Mouse (Mus musculus): ENCODE data around the gene Ofcc1. TPM values are rescaled to one million over a fixed set of nuclear protein-coding genes. Genes with fewer than 3 reads are reported as not detected.

Gene Ofcc1
- polyA plus RNA-seq, 1 experiment from 2014 or later, result not detected

DNA sequence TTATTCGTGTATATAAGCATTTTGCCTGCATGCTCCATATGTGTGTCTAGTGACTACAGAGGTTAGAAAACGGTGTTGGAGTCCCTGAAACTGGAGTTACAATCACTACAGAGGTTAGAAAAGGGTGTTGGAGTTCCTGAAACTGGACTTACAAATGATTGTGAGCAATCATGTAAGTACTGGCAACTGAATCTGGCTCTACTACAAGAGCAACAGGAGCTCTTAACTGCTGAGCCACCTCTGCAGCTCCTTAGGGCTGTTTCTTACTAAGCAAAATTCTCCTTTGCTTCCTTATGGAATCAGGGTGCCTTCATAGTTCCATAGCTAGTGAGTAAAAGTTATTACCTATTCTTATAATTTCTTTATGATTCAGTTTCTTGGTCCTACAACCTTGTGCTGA is 237.4 kb downstream of the Ofcc1 start:
- no peak for TF ChIP-seq CTCF (IDR thresholded peaks at IDR 0.05; ENCODE audit: low read depth)
- DNase-seq (ENCODE audit: low spot score) (no peak), ATAC-seq (replicated peaks; ENCODE audit: low FRiP score, low read depth) (no peak)
- Histone ChIP-seq H3K9ac (ENCODE audit: low read depth, low read length) (no peak overlapping the region), H3K9me3 (replicated peaks; ENCODE audit: low read length) (no peaks in the 10 kb centered on the region), H3K4me3 (replicated peaks; ENCODE audit: low read depth, low read length) (no peak overlapping the region), H3K36me3 (ENCODE audit: insufficient read depth, low read length) (no peaks in the 10 kb centered on the region), H3K27me3 (ENCODE audit: insufficient read depth, low read length) (no peaks in the 10 kb centered on the region), H3K4me1 (replicated peaks; ENCODE audit: insufficient read depth, low read length) (no peaks in the 10 kb centered on the region), H3K4me2 (ENCODE audit: low read length) (no peak overlapping the region), H3K27ac (no peak overlapping the region)
- 78% methylated on average over 2 of the region's 2 CpGs for WGBS

DNA sequence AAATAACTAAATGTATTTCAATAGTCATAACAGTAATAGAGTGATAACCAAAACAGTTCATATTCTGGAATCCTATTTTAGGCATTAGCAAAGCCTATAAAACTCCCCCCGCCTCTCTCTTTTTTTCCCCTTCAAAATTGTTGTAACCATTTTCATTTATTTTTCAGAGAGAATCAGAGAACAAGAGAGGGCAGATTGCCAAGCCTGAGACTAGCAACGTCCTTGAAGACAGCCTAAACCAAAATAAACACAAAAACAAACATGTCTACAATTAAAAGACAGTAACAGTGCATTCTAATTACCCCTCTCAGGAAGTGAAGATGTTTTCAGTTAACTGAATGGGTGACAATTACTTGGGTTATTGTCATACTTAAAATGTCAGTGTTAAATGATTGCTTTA is 248.9 kb downstream of the Ofcc1 start:
- Histone ChIP-seq H3K4me3 (replicated peaks; ENCODE audit: low read depth, low read length) (no peak overlapping the region), H3K36me3 (ENCODE audit: insufficient read depth, low read length) (no peaks in the 10 kb centered on the region), H3K27me3 (ENCODE audit: insufficient read depth, low read length) (no peaks in the 10 kb centered on the region), H3K4me2 (ENCODE audit: low read length) (no peak overlapping the region), H3K9me3 (replicated peaks; ENCODE audit: low read length) (no peaks in the 10 kb centered on the region), H3K4me1 (replicated peaks; ENCODE audit: insufficient read depth, low read length) (no peaks in the 10 kb centered on the region), H3K27ac (no peak overlapping the region), H3K9ac (ENCODE audit: low read depth, low read length) (no peak overlapping the region)
- WGBS, result 51% methylated on average over 2 of the region's 2 CpGs
- peak; percentile 64 for DNase-seq (ENCODE audit: low spot score)
- ATAC-seq (replicated peaks; ENCODE audit: low FRiP score, low read depth), result no peak
- TF ChIP-seq CTCF (IDR thresholded peaks at IDR 0.05; ENCODE audit: low read depth), result no peak

DNA sequence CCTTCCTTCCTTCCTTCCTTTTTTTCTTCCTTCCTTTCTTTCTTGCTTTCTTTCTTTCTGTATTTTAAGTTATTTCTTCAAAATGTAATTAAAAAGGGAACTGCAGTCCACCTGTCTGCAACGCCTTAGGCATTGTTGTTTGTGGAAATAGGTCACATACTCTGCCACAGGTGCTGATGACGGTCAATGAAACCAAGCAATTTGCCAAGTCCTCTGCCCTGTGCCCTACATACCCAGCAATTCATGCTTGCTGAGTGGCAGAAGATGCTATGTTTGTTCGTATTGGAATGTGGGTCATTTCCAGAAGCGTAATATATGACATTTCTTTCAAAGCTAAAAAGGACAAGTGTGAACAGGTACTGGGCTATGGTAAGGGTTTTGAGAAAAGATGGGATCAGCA is 285.0 kb downstream of the Ofcc1 start:
- no peaks in the 10 kb centered on the region for H3K4me1 ChIP-seq (replicated peaks; ENCODE audit: insufficient read depth, low read length)
- no peaks in the 10 kb centered on the region for H3K36me3 ChIP-seq (ENCODE audit: insufficient read depth, low read length)
- H3K9ac ChIP-seq (ENCODE audit: low read depth, low read length), result no peak overlapping the region
- WGBS, result 84% methylated on average over 4 of the region's 4 CpGs
- no peak overlapping the region for H3K4me3 ChIP-seq (replicated peaks; ENCODE audit: low read depth, low read length)
- ATAC-seq (replicated peaks; ENCODE audit: low FRiP score, low read depth) (no peak), DNase-seq (ENCODE audit: low spot score) (no peak)
- H3K27ac ChIP-seq, result no peak overlapping the region
- no peaks in the 10 kb centered on the region for H3K9me3 ChIP-seq (replicated peaks; ENCODE audit: low read length)
- TF ChIP-seq CTCF (IDR thresholded peaks at IDR 0.05; ENCODE audit: low read depth), result no peak
- no peak overlapping the region for H3K4me2 ChIP-seq (ENCODE audit: low read length)
- no peaks in the 10 kb centered on the region for H3K27me3 ChIP-seq (ENCODE audit: insufficient read depth, low read length)

DNA sequence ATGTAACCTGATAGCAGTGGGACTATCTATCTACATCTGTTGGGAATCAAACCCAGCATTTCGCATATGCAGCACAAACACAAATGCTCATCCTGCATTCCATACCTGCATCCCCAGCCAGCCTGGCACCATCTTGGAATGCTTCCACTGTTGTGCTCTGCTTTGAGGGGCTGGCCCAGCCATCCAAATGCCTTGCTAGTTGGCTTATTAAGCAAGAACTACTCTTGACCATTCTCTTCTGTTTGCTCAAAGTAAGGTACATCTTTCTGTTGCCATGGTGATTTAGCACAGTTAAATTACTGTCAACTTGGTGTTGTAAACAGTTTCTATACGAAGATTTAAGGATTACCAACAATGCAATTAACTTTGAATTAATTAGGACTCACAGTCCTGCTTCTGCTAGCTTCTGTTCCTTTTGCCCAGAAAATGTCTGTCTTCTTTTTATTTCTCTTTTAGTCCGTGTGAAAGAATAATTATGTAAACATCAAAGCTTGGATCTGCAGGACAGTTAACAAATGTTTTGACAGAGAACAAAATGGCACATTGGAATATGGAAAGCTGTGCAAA is 286.3 kb downstream of the Ofcc1 start:
- 65% methylated on average over 3 of the region's 3 CpGs for WGBS

DNA sequence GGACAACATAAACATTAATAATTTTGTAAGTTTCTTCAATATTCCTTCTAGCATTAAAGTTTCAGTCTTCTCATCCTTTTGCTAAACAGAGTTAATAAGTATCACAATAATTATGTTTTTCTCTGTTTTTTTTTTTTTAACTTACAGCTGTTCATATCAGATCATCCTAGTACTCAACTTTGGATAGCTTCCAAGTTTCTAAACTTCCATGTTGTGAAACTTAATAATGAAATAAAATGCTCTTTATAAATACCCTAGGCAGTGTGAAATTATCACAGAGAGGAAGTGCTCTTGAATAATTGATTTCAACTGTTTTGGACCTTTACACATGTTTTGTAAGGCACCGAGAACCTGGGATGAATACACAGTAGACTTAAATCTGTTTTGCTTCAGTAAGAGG is 291.2 kb downstream of the Ofcc1 start:
- 80% methylated on average over 1 of the region's 1 CpGs for WGBS
- no peak for DNase-seq (ENCODE audit: low spot score)
- no peak overlapping the region for H3K4me3 ChIP-seq (replicated peaks; ENCODE audit: low read depth, low read length)
- no peak overlapping the region for H3K9ac ChIP-seq (ENCODE audit: low read depth, low read length)
- no peak for ATAC-seq (replicated peaks; ENCODE audit: low FRiP score, low read depth)
- H3K27me3 ChIP-seq (ENCODE audit: insufficient read depth, low read length), result no peaks in the 10 kb centered on the region
- H3K27ac ChIP-seq, result no peak overlapping the region
- H3K9me3 ChIP-seq (replicated peaks; ENCODE audit: low read length), result no peaks in the 10 kb centered on the region
- no peaks in the 10 kb centered on the region for H3K4me1 ChIP-seq (replicated peaks; ENCODE audit: insufficient read depth, low read length)
- H3K4me2 ChIP-seq (ENCODE audit: low read length), result no peak overlapping the region
- H3K36me3 ChIP-seq (ENCODE audit: insufficient read depth, low read length), result no peaks in the 10 kb centered on the region
- TF ChIP-seq CTCF (IDR thresholded peaks at IDR 0.05; ENCODE audit: low read depth), result no peak

More for the DNA sequence above, 286.3 kb downstream of the Ofcc1 start:
- ATAC-seq (replicated peaks; ENCODE audit: low FRiP score, low read depth) (no peak), DNase-seq (ENCODE audit: low spot score) (no peak)
- Histone ChIP-seq H3K27ac (no peak overlapping the region), H3K9ac (ENCODE audit: low read depth, low read length) (no peak overlapping the region), H3K4me3 (replicated peaks; ENCODE audit: low read depth, low read length) (no peak overlapping the region), H3K27me3 (ENCODE audit: insufficient read depth, low read length) (no peaks in the 10 kb centered on the region), H3K36me3 (ENCODE audit: insufficient read depth, low read length) (no peaks in the 10 kb centered on the region), H3K9me3 (replicated peaks; ENCODE audit: low read length) (no peaks in the 10 kb centered on the region), H3K4me1 (replicated peaks; ENCODE audit: insufficient read depth, low read length) (no peaks in the 10 kb centered on the region), H3K4me2 (ENCODE audit: low read length) (no peak overlapping the region)
- no peak for TF ChIP-seq CTCF (IDR thresholded peaks at IDR 0.05; ENCODE audit: low read depth)

DNA sequence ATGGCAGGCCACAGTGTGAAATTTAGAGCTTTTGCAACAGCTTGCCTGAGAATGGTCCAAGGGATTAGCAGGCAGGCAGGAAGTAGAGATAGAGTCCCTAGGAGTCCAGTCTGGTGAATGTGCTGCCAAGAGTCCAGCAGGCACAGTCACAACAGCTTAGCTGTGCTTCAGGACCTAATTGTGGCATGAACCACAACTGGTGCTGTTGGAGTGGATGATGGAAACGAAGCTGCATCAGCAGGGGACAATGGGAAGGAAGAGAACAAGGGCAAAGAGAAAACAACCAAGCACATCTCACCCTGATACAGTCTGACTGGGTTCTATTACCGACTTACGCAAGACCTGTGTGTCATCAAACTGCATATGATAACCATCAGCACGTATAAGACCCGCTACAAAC is 300.0 kb downstream of the Ofcc1 start:
- ATAC-seq (replicated peaks; ENCODE audit: low FRiP score, low read depth), result no peak
- no peaks in the 10 kb centered on the region for H3K9me3 ChIP-seq (replicated peaks; ENCODE audit: low read length)
- no peak for DNase-seq (ENCODE audit: low spot score)
- no peak overlapping the region for H3K4me2 ChIP-seq (ENCODE audit: low read length)
- WGBS, result 94% methylated on average over 5 of the region's 5 CpGs
- H3K27me3 ChIP-seq (ENCODE audit: insufficient read depth, low read length), result no peaks in the 10 kb centered on the region
- H3K9ac ChIP-seq (ENCODE audit: low read depth, low read length), result no peak overlapping the region
- no peaks in the 10 kb centered on the region for H3K4me1 ChIP-seq (replicated peaks; ENCODE audit: insufficient read depth, low read length)
- no peak overlapping the region for H3K27ac ChIP-seq
- no peak for TF ChIP-seq CTCF (IDR thresholded peaks at IDR 0.05; ENCODE audit: low read depth)
- no peak overlapping the region for H3K4me3 ChIP-seq (replicated peaks; ENCODE audit: low read depth, low read length)
- no peaks in the 10 kb centered on the region for H3K36me3 ChIP-seq (ENCODE audit: insufficient read depth, low read length)

DNA sequence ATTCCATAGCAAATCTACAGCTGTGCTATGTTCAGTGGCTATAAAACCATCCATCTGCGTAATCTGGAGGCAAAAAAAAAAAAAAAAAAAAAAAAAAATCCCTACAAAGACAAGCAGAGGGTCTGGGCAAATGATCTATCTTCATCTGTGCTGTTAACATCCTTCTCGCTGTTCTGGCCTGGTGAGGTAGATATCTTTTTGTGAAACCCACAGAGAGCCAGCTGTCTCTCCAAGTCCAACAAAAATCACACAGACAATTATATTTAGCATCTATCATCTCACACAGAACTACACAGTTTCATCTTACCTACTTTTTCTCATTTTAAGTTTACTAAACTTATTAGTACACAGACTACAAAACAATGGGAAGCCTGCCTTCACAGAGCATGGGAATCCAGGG is 323.4 kb downstream of the Ofcc1 start:
- Histone ChIP-seq H3K27me3 (ENCODE audit: insufficient read depth, low read length) (no peaks in the 10 kb centered on the region), H3K4me3 (replicated peaks; ENCODE audit: low read depth, low read length) (no peak overlapping the region), H3K4me2 (ENCODE audit: low read length) (no peak overlapping the region), H3K9me3 (replicated peaks; ENCODE audit: low read length) (no peaks in the 10 kb centered on the region), H3K9ac (ENCODE audit: low read depth, low read length) (no peak overlapping the region), H3K36me3 (ENCODE audit: insufficient read depth, low read length) (no peaks in the 10 kb centered on the region), H3K27ac (no peak overlapping the region), H3K4me1 (replicated peaks; ENCODE audit: insufficient read depth, low read length) (no peaks in the 10 kb centered on the region)
- no peak for DNase-seq (ENCODE audit: low spot score)
- WGBS, result 92% methylated on average over 2 of the region's 2 CpGs
- no peak for ATAC-seq (replicated peaks; ENCODE audit: low FRiP score, low read depth)
- TF ChIP-seq CTCF (IDR thresholded peaks at IDR 0.05; ENCODE audit: low read depth), result no peak

All from kidney, postnatal 0 days (tissue).